Mouse (Mus musculus) kidney, embryonic 16.5 days (tissue): ENCODE data around the gene Vti1b. TPM values are rescaled to one million over a fixed set of nuclear protein-coding genes. Genes with fewer than 3 reads are reported as not detected.
A peak's percentile ranks its signal among the peaks of the same experiment; 100 is the strongest.
"Not testable (repeated sequence)": the region's sequence is repeated elsewhere in the genome, so short reads cannot be mapped to it uniquely, and the experiment has no call there.

Experiments
- ATAC-seq: fragments of 200-750 bp; cut with Nextera tagmentation; 2 replicates; pipeline ENCODE4 v1.8.0; 2017; ENCODE audit warnings: moderate TSS enrichment; ENCODE audit not compliant: low FRiP score, low TSS enrichment
- H3K27ac ChIP-seq: fragments of 300-500 bp; sonication (generic); 2 replicates; pipeline ENCODE4 v1.5.1; 2014; ENCODE audit warnings: low read length
- H3K27me3 ChIP-seq: fragments of 300-500 bp; sonication (generic); 2 replicates; pipeline ENCODE4 v1.6.1; 2014; ENCODE audit warnings: low read length, control low read depth, mixed read lengths; ENCODE audit not compliant: insufficient read depth
- H3K36me3 ChIP-seq: fragments of 300-500 bp; sonication (generic); 2 replicates; pipeline ENCODE4 v1.6.1; 2014; ENCODE audit warnings: low read length, control low read depth, mixed read lengths; ENCODE audit not compliant: insufficient read depth
- H3K4me1 ChIP-seq: fragments of 300-500 bp; sonication (generic); 2 replicates; pipeline ENCODE4 v1.6.1; 2014; ENCODE audit warnings: low read length, control low read depth, mixed read lengths; ENCODE audit not compliant: insufficient read depth
- H3K4me2 ChIP-seq: fragments of 300-500 bp; sonication (generic); replicated peaks from 2 replicates; pipeline ENCODE4 v1.6.1; 2014; ENCODE audit warnings: low read depth, low read length
- H3K4me3 ChIP-seq: fragments of 300-500 bp; sonication (generic); 2 replicates; pipeline ENCODE4 v1.5.1; 2014; ENCODE audit warnings: mild to moderate bottlenecking, low read length
- H3K9ac ChIP-seq: fragments of 300-500 bp; sonication (generic); replicated peaks from 2 replicates; pipeline ENCODE4 v1.6.1; 2014; ENCODE audit warnings: low read length
- H3K9me3 ChIP-seq: fragments of 300-500 bp; sonication (generic); 2 replicates; pipeline ENCODE4 v1.6.1; 2016; ENCODE audit warnings: low read length, control low read depth
- WGBS: fragments of 180-500 bp; shearing (Covaris S2); extraction: QIAGEN DNeasy Blood & Tissue Kit; methylation state at CpG from one replicate; pipeline ENCODE4 v1.1.7; 2014; 5-methylcytosine and 5-hydroxymethylcytosine counted together
- polyA plus RNA-seq: library from polyadenylated mRNA; unstranded; fragments of >200 nt; fragmentation: Nextera tagmentation; extraction: Ambion mirVana; gene quantifications from 2 replicates; pipeline ENCODE4 v1.2.1, GENCODE M21; 2015

Vti1b gene
- polyA plus RNA-seq, 1 experiment from 2014 or later, result 106 TPM

DNA sequence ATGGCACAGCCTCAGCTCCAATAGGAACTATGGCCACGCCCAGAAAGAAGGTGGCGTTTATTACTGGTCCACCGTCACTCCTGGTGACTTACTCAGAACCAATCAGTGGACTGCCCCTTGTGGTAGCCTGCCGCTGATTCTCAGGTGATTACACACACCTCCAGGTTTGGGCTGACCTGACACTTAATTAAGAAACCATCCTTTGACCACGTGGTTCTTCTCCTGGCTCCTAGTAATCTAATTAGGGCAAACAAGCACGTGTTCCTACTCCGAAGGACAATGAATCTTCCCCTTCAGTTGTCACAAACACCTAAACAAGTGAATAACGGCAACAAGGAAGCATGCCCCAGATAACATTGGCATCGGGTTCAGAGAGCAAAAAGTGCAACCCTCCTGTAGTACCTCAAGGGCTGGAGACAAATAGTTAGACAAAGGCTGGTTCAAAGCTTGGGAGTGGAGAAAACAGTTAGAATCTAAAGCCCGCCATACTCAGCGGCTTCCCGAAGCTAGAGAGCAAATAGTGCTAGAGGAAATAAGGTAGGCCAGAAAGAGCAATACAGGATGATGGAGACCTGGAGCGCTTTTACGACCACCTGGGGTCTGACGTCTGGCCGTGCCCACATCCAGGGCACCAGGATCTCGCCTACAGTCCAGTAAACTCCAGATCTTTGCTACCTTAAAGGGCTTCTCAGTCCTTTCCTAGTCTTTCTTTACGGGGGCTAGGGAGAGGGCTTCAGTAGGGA is 18.6 kb upstream of the Vti1b start:
- Histone ChIP-seq H3K27me3 (no peaks in the 10 kb centered on the region), H3K4me3 (peak overlapping the region; percentile 68), H3K9me3 (no peaks in the 10 kb centered on the region), H3K9ac (peak overlapping the region; percentile 72), H3K36me3 (peaks cover 6% of the 10 kb centered on the region), H3K4me1 (peaks cover 12% of the 10 kb centered on the region), H3K27ac (no peak overlapping the region), H3K4me2 (peak overlapping the region; percentile 85)
- ATAC-seq, result peak; percentile 92
- under 1% methylated on average over 18 of the region's 18 CpGs for WGBS

DNA sequence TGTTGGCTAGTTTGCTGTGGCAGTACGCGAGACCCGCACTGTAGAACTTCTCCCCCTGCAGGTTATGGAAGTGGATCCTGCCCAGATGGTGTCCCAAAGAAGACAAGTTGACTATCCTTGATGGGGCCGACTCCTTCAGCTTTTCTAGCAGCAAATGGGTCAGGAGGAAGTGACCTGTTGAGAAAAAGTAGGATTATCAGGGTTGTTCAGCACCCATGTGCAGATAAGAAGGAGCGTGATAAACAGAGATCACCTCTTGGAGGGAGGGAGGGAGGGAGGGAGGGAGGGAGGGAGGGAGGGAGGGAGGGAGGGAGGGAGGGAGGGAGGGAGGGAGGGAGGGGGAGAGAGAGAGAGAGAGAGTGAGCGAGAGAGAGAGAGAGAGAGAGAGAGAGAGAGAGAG is 12.7 kb upstream of the Vti1b start:
- H3K36me3 ChIP-seq, result peaks cover 48% of the 10 kb centered on the region
- not testable (repeated sequence) for H3K9me3 ChIP-seq, H3K4me1 ChIP-seq, ATAC-seq, H3K9ac ChIP-seq, H3K4me3 ChIP-seq, H3K27me3 ChIP-seq, H3K4me2 ChIP-seq, H3K27ac ChIP-seq
- WGBS, result 83% methylated on average over 5 of the region's 6 CpGs

DNA sequence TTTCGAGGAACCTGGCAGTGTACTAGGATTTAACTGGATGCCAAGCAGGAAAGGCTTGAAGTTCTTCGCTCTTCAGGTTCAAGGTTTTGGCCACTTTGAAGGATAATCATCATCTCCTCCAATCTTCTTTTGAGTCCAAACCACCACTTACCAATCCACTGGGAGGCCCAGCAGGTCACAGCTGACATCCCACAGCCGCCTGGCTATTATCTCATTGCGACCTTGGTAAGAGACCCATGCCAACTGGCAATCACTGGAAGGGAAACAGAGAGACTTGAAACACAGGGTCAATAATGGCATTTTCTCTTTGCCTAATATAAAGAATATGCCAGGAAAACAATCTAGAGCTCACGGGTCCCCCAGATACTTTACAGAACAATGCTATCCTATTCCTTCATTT is 3.5 kb upstream of the Vti1b start:
- Histone ChIP-seq H3K4me3 (no peak overlapping the region), H3K27ac (no peak overlapping the region), H3K9ac (no peak overlapping the region), H3K36me3 (peaks cover 21% of the 10 kb centered on the region; the same call in 1 of the 2 replicates), H3K4me2 (no peak overlapping the region), H3K4me1 (peaks cover 6% of the 10 kb centered on the region), H3K9me3 (no peaks in the 10 kb centered on the region), H3K27me3 (no peaks in the 10 kb centered on the region)
- WGBS, result 95% methylated on average over 5 of the region's 5 CpGs
- ATAC-seq, result no peak

DNA sequence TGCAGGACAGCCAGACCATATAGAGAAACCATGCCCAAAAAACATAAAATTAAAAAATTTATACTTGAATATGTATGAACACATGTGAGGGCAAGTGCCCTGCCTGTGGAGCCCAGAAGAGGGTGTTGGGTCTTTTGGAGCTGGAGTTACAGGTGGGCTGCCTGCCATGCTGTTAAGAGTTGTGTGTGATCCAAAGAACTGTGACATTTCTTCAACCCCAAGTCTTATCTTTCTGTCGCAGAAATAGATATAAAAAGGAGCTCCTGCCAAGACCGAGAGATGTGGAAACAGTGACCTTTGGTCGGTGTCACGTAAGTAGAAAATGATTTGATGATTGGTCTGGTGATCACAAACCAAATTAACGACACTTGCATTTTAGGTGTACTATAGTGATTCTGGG is 1.3 kb upstream of the Vti1b start:
- Histone ChIP-seq H3K27me3 (no peaks in the 10 kb centered on the region), H3K4me3 (no peak overlapping the region), H3K36me3 (peaks cover 19% of the 10 kb centered on the region; the same call in 1 of the 2 replicates), H3K27ac (no peak overlapping the region), H3K9me3 (no peaks in the 10 kb centered on the region), H3K4me1 (peaks cover 11% of the 10 kb centered on the region), H3K9ac (no peak overlapping the region), H3K4me2 (no peak overlapping the region)
- no peak for ATAC-seq
- 82% methylated on average over 5 of the region's 5 CpGs for WGBS

DNA sequence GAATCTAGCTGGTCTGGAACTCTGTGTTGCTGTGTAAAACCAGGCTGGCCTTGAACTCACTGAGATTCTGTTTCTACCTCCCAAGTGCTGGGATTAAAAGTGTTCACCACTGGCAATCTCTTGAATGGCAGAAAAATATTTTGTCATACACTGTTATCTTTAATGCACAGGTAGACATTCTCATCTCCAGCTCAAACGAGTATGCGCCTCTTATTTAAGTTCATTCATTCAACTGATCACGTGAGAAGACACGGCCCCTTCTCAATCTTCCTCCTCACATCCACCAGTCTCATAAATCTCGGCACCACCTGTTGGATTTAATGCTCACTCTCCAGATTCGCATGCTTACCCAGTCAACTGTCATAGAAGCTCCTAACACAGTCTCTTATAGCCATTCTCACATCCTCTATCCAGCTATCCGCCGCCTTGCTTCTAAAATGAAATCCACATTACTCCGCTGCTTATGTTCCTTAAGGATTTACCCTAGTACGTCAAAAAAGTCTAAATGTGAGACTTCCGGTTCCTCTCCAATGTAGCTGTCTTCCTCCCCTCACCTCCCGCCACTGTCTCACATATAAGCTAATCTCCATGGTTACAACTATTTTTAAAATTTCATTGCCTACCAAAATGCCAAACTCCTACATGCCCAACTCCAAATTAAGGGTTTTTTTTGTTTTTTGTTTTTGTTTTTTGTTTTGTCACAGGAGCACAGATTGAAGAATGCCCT is 1.0 kb downstream of the Vti1b start:
- Histone ChIP-seq H3K4me1 (peaks cover 11% of the 10 kb centered on the region), H3K9ac (peak overlapping the region; percentile 90), H3K4me3 (peak overlapping the region; percentile 81), H3K36me3 (peaks cover 12% of the 10 kb centered on the region; the same call in 1 of the 2 replicates), H3K4me2 (peak overlapping the region; percentile 78), H3K27me3 (no peaks in the 10 kb centered on the region), H3K9me3 (no peaks in the 10 kb centered on the region), H3K27ac (peak overlapping the region; percentile 96; the same call in 1 of the 2 replicates)
- no peak for ATAC-seq
- 27% methylated on average over 12 of the region's 12 CpGs for WGBS

DNA sequence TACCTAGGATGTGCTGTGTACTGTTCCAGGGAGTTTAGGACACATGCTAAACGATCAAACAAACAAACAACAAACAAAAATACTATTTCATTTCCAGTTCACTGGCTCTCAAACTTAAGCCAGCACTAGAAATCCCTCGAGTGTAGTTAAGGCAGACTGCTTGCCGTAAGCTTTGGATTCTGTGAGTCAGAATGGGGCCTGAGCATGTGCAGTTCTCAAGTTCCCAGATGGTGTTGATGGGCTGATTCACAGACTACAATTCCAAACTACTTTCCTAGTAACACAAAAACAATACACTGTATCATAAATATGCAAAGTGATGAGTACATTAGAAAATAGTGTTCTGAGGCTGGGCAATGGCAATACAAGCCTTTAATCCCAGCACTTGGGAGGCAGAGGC is 2.0 kb downstream of the Vti1b start:
- Histone ChIP-seq H3K9me3 (no peaks in the 10 kb centered on the region), H3K4me1 (peaks cover 11% of the 10 kb centered on the region), H3K9ac (no peak overlapping the region), H3K4me3 (no peak overlapping the region), H3K27me3 (no peaks in the 10 kb centered on the region), H3K27ac (no peak overlapping the region), H3K36me3 (peaks cover 10% of the 10 kb centered on the region; the same call in 1 of the 2 replicates), H3K4me2 (no peak overlapping the region)
- no peak for ATAC-seq
- 77% methylated on average over 3 of the region's 3 CpGs for WGBS

DNA sequence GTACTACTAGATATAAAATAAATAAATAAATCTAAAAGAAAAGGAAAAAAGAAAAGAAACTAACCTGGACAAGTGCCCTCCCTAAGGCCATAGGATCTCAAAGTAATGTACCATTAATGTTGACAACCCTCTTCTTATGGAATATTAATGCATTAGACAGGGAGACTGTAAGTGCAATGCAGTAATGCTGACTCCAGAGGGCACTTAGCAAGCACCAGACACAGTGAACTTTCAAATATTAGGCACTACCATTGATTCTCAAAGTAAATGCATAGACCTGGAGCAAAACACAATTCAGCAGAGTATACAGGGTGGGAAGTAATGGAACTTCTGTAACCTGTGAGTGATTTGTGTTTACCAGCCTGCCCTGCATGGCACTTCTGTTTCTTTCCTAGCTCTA is 3.3 kb downstream of the Vti1b start:
- H3K4me1 ChIP-seq, result peaks cover 11% of the 10 kb centered on the region
- 0 out of 2 replicates have a peak, but pooled peaks cover 4% of the 10 kb centered on the region for H3K36me3 ChIP-seq
- no peaks in the 10 kb centered on the region for H3K9me3 ChIP-seq
- no peak overlapping the region for H3K27ac ChIP-seq
- no peak overlapping the region for H3K4me2 ChIP-seq
- H3K9ac ChIP-seq, result no peak overlapping the region
- H3K4me3 ChIP-seq, result no peak overlapping the region
- no peak for ATAC-seq
- H3K27me3 ChIP-seq, result no peaks in the 10 kb centered on the region

DNA sequence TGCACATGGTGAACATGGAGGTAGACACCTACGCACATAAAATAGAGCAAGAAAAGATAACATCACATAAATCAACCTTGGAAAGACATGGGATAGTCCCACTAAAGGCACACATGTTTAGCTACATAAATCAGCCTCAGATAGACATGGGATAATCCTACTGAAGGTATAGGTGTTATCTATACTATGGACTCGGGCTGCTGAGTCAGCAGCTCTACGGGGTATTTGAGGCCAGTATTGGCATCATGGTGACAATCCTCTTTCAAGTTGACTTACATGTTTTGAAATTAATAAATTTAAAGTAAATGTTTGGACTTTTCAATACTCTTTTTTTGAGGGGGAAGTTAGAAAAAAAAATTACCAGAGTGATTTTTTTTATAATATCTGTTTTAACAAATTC is 9.6 kb downstream of the Vti1b start:
- H3K4me3 ChIP-seq, result no peak overlapping the region
- H3K27me3 ChIP-seq, result no peaks in the 10 kb centered on the region
- peaks cover 51% of the 10 kb centered on the region for H3K36me3 ChIP-seq
- no peak overlapping the region for H3K27ac ChIP-seq
- no peaks in the 10 kb centered on the region for H3K4me1 ChIP-seq
- H3K9me3 ChIP-seq, result no peaks in the 10 kb centered on the region
- ATAC-seq, result no peak
- no peak overlapping the region for H3K4me2 ChIP-seq
- no peak overlapping the region for H3K9ac ChIP-seq
- 94% methylated on average over 3 of the region's 3 CpGs for WGBS

DNA sequence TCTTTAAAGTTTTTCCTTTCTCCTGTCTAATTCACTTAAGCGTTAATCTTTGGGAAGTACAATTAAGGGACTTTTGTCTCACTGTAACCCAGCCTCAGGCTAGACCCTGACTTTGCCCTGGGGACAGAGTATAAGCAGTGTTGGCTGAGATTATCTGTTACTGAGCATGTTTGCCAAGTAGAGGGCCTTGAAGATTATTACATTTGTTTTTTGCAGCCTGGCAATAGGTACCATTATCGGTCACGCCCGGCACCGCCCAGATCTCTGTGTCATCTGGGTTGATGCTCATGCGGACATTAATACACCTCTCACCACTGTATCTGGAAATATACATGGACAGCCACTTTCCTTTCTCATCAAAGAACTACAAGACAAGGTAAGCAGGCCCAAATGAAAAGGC is 22.8 kb downstream of the Vti1b start:
- no peaks in the 10 kb centered on the region for H3K9me3 ChIP-seq
- no peak overlapping the region for H3K27ac ChIP-seq
- ATAC-seq, result no peak
- H3K9ac ChIP-seq, result no peak overlapping the region
- H3K4me3 ChIP-seq, result no peak overlapping the region
- no peaks in the 10 kb centered on the region for H3K4me1 ChIP-seq
- peaks cover 6% of the 10 kb centered on the region for H3K36me3 ChIP-seq
- WGBS, result 96% methylated on average over 6 of the region's 6 CpGs
- no peak overlapping the region for H3K4me2 ChIP-seq
- no peaks in the 10 kb centered on the region for H3K27me3 ChIP-seq

DNA sequence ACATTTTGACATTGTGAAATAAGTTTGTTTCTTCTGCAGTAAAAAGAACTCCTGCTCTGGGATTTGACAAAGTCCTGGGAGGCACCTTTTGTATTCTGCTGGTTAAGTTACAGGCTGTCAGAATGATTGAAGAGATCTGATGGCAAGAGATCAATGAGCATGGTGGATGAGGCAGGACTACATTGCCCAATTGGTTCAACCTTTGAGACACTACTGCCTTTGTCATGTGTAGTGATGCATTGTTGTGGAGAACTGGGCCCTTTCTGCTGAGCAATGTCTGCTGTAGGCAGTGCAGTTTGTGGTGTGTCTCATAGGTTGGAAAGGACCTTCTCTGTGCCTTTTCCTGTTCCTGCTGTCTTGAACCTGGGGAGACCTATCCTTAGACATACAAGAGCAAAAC is 31.1 kb downstream of the Vti1b start:
- Histone ChIP-seq H3K27ac (no peak overlapping the region), H3K4me2 (no peak overlapping the region), H3K9ac (no peak overlapping the region), H3K27me3 (no peaks in the 10 kb centered on the region), H3K4me3 (no peak overlapping the region), H3K4me1 (no peaks in the 10 kb centered on the region), H3K9me3 (no peaks in the 10 kb centered on the region), H3K36me3 (no peaks in the 10 kb centered on the region)
- no peak for ATAC-seq
